Mouse (Mus musculus) embryonic facial prominence, embryonic 15.5 days (tissue): ENCODE measurements at regions not wholly inside any gene's neighbourhood (a gene's known extent, or its start where the extent isn't known, plus 50 kb on each side); places are given as distances from the start of the nearest gene placed in this dataset.

Source experiments
- ATAC-seq: fragments of 200-750 bp; cut with Nextera tagmentation; 2 replicates; pipeline ENCODE4 v1.8.0; 2017; ENCODE audit warnings: low read depth, moderate TSS enrichment; ENCODE audit not compliant: insufficient number of reproducible peaks, low FRiP score, low TSS enrichment
- H3K27ac ChIP-seq: fragments of 300-500 bp; sonication (generic); replicated peaks from 2 replicates; pipeline ENCODE4 v1.5.1; 2015; ENCODE audit warnings: mild to moderate bottlenecking, inconsistent platforms
- H3K27me3 ChIP-seq: fragments of 300-500 bp; sonication (generic); 2 replicates; pipeline ENCODE4 v1.6.1; 2015; ENCODE audit warnings: inconsistent platforms
- H3K36me3 ChIP-seq: fragments of 300-500 bp; sonication (generic); 2 replicates; pipeline ENCODE4 v1.6.1; 2015; ENCODE audit warnings: mild to moderate bottlenecking, inconsistent platforms
- H3K4me1 ChIP-seq: fragments of 300-500 bp; sonication (generic); 2 replicates; pipeline ENCODE4 v1.6.1; 2015; ENCODE audit warnings: inconsistent platforms
- H3K4me2 ChIP-seq: fragments of 300-500 bp; sonication (generic); replicated peaks from 2 replicates; pipeline ENCODE4 v1.6.1; 2015; ENCODE audit warnings: mild to moderate bottlenecking, inconsistent platforms
- H3K4me3 ChIP-seq: fragments of 300-500 bp; sonication (generic); replicated peaks from 2 replicates; pipeline ENCODE4 v1.5.1; 2015; ENCODE audit warnings: mild to moderate bottlenecking, inconsistent platforms
- H3K9ac ChIP-seq: fragments of 300-500 bp; sonication (generic); 2 replicates; pipeline ENCODE4 v1.6.1; 2015; ENCODE audit warnings: inconsistent platforms
- H3K9me3 ChIP-seq: fragments of 300-500 bp; sonication (generic); replicated peaks from 2 replicates; pipeline ENCODE4 v1.6.1; 2016; ENCODE audit warnings: inconsistent platforms
- WGBS: fragments of 180-500 bp; shearing (Covaris S2); methylation state at CpG from one replicate; pipeline ENCODE4 v1.1.7; 2015; 5-methylcytosine and 5-hydroxymethylcytosine counted together

- Histone ChIP-seq H3K4me2 (no peak overlapping the region), H3K9me3 (no peaks in the 10 kb centered on the region), H3K27ac (no peak overlapping the region), H3K36me3 (no peaks in the 10 kb centered on the region), H3K4me1 (no peaks in the 10 kb centered on the region), H3K9ac (no peak overlapping the region), H3K4me3 (no peak overlapping the region), H3K27me3 (no peaks in the 10 kb centered on the region)
- 62% methylated on average over 2 of the region's 2 CpGs for WGBS
- ATAC-seq = no peak
These were observed 446.5 kb downstream of the Pdgfc start for GRCm38 (mm10) chr3:81482742-81483141.

GRCm38 (mm10) chr3:81483363-81483762, 447.1 kb downstream of the Pdgfc start:
- Histone ChIP-seq H3K9me3 (no peaks in the 10 kb centered on the region), H3K27ac (no peak overlapping the region), H3K36me3 (no peaks in the 10 kb centered on the region), H3K4me2 (no peak overlapping the region), H3K4me1 (no peaks in the 10 kb centered on the region), H3K9ac (no peak overlapping the region), H3K27me3 (no peaks in the 10 kb centered on the region), H3K4me3 (no peak overlapping the region)
- WGBS = 64% methylated on average over 2 of the region's 2 CpGs
- no peak for ATAC-seq

DNA sequence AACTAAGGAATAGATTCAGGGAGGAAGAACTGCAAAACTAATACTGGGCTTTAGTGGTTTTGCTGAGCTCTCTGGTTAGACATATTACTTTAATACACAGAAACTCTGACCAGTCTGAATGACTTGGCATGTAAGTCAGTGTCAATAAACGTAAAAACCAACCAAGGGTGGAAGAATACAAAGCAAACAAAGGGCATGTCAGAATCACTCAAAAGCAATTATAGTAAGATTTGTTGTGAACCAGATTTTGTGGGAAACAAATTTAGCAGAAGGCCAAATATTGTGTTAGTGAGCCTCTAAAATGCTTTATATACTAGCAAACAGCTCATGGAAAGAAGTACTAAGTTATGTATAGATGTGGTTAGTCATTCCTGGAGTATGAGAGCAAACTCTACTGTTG, 427.1 kb upstream of the Ctso start:
- WGBS = 67% methylated on average over 1 of the region's 1 CpGs
- H3K4me2 ChIP-seq = no peak overlapping the region
- no peak for ATAC-seq
- no peaks in the 10 kb centered on the region for H3K9me3 ChIP-seq
- no peaks in the 10 kb centered on the region for H3K4me1 ChIP-seq
- no peak overlapping the region for H3K4me3 ChIP-seq
- no peak overlapping the region for H3K27ac ChIP-seq
- H3K9ac ChIP-seq = no peak overlapping the region
- H3K27me3 ChIP-seq = no peaks in the 10 kb centered on the region
- no peaks in the 10 kb centered on the region for H3K36me3 ChIP-seq

DNA sequence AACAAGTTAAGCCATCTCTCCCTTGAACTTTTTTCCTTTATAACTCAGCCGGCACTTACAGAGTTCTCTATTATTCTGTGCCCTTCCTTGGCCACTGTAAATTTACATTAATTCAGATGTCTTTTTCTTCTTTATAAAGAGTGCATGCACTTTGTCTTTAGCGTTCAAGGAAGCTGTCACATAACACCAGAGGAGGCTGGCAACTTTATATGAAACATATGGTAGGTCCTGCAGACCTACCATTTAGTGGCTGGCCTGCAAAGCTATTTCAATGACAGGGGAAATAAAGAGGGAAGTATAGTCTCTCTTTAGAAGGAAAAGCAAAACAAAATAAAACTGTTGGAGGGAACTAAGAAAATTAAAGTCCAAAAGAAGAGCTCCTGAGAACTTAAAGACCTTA, 423.8 kb upstream of the Ctso start:
- Histone ChIP-seq H3K4me1 (no peaks in the 10 kb centered on the region), H3K9ac (no peak overlapping the region), H3K36me3 (no peaks in the 10 kb centered on the region), H3K4me2 (no peak overlapping the region), H3K27me3 (no peaks in the 10 kb centered on the region), H3K9me3 (no peaks in the 10 kb centered on the region), H3K4me3 (no peak overlapping the region), H3K27ac (no peak overlapping the region)
- no peak for ATAC-seq
- 20% methylated on average over 2 of the region's 2 CpGs for WGBS

DNA sequence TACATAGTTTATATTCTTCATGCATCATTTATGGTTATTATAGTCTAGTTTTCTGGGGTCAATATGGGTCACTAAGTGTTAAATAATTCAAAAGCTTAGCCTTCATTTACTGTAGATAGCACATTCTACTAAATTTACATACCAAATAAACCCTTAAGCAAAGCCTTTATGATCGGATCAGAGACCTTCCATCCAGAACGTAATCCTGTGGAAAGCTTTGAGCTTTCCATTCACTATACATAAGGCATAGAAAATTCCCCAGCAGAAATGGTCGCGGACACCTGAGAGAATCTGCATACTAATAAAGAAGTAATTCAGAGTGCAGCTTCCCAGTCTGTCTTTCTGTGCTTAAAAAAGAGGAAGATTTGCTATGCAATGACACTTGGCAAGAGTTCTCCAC, 410.6 kb upstream of the Ctso start:
- 79% methylated on average over 4 of the region's 4 CpGs for WGBS
- H3K9ac ChIP-seq = no peak overlapping the region
- no peak overlapping the region for H3K27ac ChIP-seq
- ATAC-seq = no peak
- no peak overlapping the region for H3K4me2 ChIP-seq
- H3K4me3 ChIP-seq = no peak overlapping the region
- no peaks in the 10 kb centered on the region for H3K27me3 ChIP-seq
- H3K9me3 ChIP-seq = no peaks in the 10 kb centered on the region
- H3K36me3 ChIP-seq = no peaks in the 10 kb centered on the region
- H3K4me1 ChIP-seq = no peaks in the 10 kb centered on the region

- Histone ChIP-seq H3K27ac (no peak overlapping the region), H3K27me3 (no peaks in the 10 kb centered on the region), H3K4me3 (no peak overlapping the region), H3K4me2 (no peak overlapping the region), H3K4me1 (no peaks in the 10 kb centered on the region), H3K9ac (no peak overlapping the region), H3K9me3 (no peaks in the 10 kb centered on the region), H3K36me3 (no peaks in the 10 kb centered on the region)
- 86% methylated on average over 1 of the region's 1 CpGs for WGBS
- no peak for ATAC-seq
These were observed 401.5 kb upstream of the Ctso start for GRCm38 (mm10) chr3:81530872-81531271.

GRCm38 (mm10) chr3:81535448-81536205, 396.8 kb upstream of the Ctso start:
- Histone ChIP-seq H3K9me3 (no peaks in the 10 kb centered on the region), H3K4me3 (no peak overlapping the region), H3K27me3 (no peaks in the 10 kb centered on the region), H3K36me3 (no peaks in the 10 kb centered on the region), H3K4me2 (no peak overlapping the region), H3K4me1 (no peaks in the 10 kb centered on the region), H3K27ac (no peak overlapping the region), H3K9ac (no peak overlapping the region)
- WGBS = 74% methylated on average over 4 of the region's 4 CpGs
- ATAC-seq = no peak

DNA sequence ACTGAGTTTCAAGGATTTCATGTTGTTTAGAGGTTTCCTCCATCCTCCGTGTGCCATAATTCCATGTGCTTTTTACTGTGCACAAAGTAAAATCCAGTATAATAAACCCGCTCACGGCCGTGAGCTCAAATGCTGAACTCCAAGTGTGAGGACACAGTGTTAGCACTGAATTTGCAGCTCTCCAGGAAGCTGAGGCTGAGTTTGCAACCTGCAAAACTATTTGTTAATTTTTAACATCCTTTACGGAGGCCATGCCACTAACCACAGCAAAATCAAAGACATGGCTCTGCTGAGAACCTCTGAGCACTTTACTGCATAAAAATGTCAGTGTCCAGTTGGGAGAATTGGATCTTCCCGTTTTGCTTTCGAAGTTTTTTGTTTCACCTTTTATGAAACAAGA, 377.6 kb upstream of the Ctso start:
- no peak overlapping the region for H3K27ac ChIP-seq
- no peak overlapping the region for H3K4me3 ChIP-seq
- H3K36me3 ChIP-seq = no peaks in the 10 kb centered on the region
- no peaks in the 10 kb centered on the region for H3K9me3 ChIP-seq
- no peaks in the 10 kb centered on the region for H3K27me3 ChIP-seq
- WGBS = 52% methylated on average over 7 of the region's 7 CpGs
- no peak for ATAC-seq
- H3K9ac ChIP-seq = no peak overlapping the region
- H3K4me2 ChIP-seq = no peak overlapping the region
- H3K4me1 ChIP-seq = no peaks in the 10 kb centered on the region

DNA sequence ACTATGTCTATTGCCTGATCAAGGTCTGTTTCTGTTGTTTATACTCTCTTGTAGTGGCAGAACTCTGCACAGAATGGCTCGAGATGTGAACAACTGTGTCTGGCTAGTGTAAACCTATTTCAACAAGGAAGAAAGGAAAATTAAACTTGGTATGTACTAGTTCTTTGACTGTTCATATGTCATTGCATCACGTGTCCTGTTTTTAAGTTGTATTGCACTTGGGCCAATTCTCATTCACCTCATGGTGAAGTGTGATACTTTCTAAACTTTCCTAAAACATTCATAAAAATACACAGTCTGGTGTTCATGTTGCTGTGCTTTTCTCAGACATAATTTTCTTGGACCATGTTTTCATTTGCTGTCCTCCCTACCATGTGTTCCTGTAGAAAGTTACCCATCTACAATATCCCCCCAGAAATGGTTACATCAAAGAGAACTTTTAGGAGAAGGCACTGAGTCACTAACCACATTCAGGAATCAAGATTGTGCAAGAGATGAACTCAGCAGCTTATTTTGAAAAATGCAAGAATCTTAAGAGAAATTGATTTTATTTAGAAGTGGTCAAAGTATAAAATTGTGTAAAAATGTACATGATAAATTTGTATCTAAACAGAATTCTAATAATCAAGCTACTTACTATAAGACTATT, 369.7 kb upstream of the Ctso start:
- Histone ChIP-seq H3K4me2 (no peak overlapping the region), H3K27ac (no peak overlapping the region), H3K27me3 (no peaks in the 10 kb centered on the region), H3K9ac (no peak overlapping the region), H3K9me3 (no peaks in the 10 kb centered on the region), H3K36me3 (no peaks in the 10 kb centered on the region), H3K4me1 (no peaks in the 10 kb centered on the region), H3K4me3 (no peak overlapping the region)
- ATAC-seq = no peak
- WGBS = 87% methylated on average over 2 of the region's 2 CpGs

- Histone ChIP-seq H3K4me1 (no peaks in the 10 kb centered on the region), H3K9ac (no peak overlapping the region), H3K27ac (no peak overlapping the region), H3K36me3 (no peaks in the 10 kb centered on the region), H3K9me3 (no peaks in the 10 kb centered on the region), H3K4me2 (no peak overlapping the region), H3K4me3 (no peak overlapping the region), H3K27me3 (no peaks in the 10 kb centered on the region)
- 72% methylated on average over 7 of the region's 7 CpGs for WGBS
- no peak for ATAC-seq
These were observed 368.3 kb upstream of the Ctso start for GRCm38 (mm10) chr3:81563858-81564756.

DNA sequence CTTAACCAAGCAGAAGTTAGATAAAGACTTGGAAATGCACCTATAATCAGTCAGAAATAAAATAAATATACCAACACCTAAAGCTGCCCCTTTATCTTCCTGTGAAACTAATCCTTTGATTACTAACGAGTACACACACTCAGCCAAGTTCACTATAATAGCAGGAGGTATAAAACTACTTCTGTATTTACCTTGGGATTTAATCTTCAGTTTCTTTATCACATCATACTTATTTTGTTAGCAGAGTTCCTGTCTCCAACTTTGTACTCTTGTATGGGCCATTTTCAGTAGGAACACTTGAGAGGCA, 367.7 kb upstream of the Ctso start:
- no peak overlapping the region for H3K9ac ChIP-seq
- no peaks in the 10 kb centered on the region for H3K36me3 ChIP-seq
- ATAC-seq = no peak
- no peak overlapping the region for H3K4me3 ChIP-seq
- no peaks in the 10 kb centered on the region for H3K9me3 ChIP-seq
- H3K27me3 ChIP-seq = no peaks in the 10 kb centered on the region
- H3K4me1 ChIP-seq = no peaks in the 10 kb centered on the region
- no peak overlapping the region for H3K27ac ChIP-seq
- WGBS = 60% methylated on average over 1 of the region's 1 CpGs
- H3K4me2 ChIP-seq = no peak overlapping the region
